Mouse (Mus musculus): Measurements from ENCODE around the gene Phactr4. TPM values are rescaled to one million over a fixed set of nuclear protein-coding genes. Genes with fewer than 3 reads are reported as not detected.

The Phactr4 gene
- total and polyA plus RNA-seq, 3 experiments: 0.95 to 9.6 (median 1.4) TPM

DNA sequence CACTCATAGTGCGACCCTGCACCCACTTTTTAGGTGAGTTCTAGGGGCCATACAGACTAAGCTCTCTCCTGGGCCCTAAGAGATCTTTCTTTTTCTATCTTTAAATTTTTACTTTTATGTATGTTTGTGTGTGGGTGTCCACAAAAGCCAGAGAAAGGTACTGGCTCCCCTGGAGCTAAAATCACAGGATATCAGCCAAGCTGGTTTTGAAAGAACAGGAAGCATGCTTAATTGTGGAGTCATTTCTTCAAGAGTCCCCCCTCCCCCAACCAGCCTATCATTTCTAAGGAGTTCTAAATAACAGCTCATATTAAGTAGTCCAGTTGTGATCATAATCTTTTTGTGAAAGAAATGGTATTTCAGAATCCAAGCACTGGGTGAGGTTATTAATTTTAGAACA lies 48.5 kb downstream of the Phactr4 start:
- H3K36me3 ChIP-seq (replicated peaks in 1 of 2; ENCODE audit: control insufficient read depth in 1 of 2, insufficient read depth in 1 of 2, low read length in 1 of 2): peaks cover 13 to 47% of the 10 kb centered on the region in 2 experiments
- no peak for DNase-seq (ENCODE audit: extremely low read depth)
- in situ Hi-C loops (cut with MboI; ENCODE audit: low pct_ligation_motif_present, low pct_unique_long_range_greater_than_20kb, low sequenced_read_pairs): no loop called here
- no peaks in the 10 kb centered on the region for H3K27me3 ChIP-seq (replicated peaks)
- no peak overlapping the region for H3K4me3 ChIP-seq (replicated peaks in 1 of 3; ENCODE audit: low read depth in 2 of 3, low read length in 2 of 3, poor library complexity in 1 of 3)
- H3K9ac ChIP-seq (ENCODE audit: insufficient read depth, low read depth): no peak overlapping the region
- H3K4me1 ChIP-seq (ENCODE audit: control insufficient read depth in 1 of 2, insufficient read depth in 2 of 2): peaks cover 0 to 8% of the 10 kb centered on the region in 2 experiments; a peak in 1 of 4 replicates
- dilution Hi-C loops (cut with MboI; ENCODE audit: extremely low pct_ligation_motif_present, extremely low pct_unique_long_range_greater_than_20kb, low sequenced_read_pairs): no loop called here
- peaks cover 9% of the 10 kb centered on the region for H3K9me3 ChIP-seq (replicated peaks; ENCODE audit: low read length)
- no peak overlapping the region for H3K27ac ChIP-seq (ENCODE audit: insufficient read depth, low read depth)
- H3K79me2 ChIP-seq (replicated peaks; ENCODE audit: control insufficient read depth, extremely low read depth, insufficient read depth, poor library complexity, severe bottlenecking): no peaks in the 10 kb centered on the region
- TF ChIP-seq USF2 (conservative IDR thresholded peaks at IDR 0.05; ENCODE audit: low read depth, low read length): no peak
- TF ChIP-seq CTCF (conservative IDR thresholded peaks at IDR 0.05 in 1 of 2, IDR thresholded peaks at IDR 0.05 in 1 of 2; ENCODE audit: low read depth in 2 of 2, low read length in 2 of 2): no peak
- no peak overlapping the region for H3K4me2 ChIP-seq (ENCODE audit: insufficient read depth, low read depth, poor library complexity, severe bottlenecking)

DNA sequence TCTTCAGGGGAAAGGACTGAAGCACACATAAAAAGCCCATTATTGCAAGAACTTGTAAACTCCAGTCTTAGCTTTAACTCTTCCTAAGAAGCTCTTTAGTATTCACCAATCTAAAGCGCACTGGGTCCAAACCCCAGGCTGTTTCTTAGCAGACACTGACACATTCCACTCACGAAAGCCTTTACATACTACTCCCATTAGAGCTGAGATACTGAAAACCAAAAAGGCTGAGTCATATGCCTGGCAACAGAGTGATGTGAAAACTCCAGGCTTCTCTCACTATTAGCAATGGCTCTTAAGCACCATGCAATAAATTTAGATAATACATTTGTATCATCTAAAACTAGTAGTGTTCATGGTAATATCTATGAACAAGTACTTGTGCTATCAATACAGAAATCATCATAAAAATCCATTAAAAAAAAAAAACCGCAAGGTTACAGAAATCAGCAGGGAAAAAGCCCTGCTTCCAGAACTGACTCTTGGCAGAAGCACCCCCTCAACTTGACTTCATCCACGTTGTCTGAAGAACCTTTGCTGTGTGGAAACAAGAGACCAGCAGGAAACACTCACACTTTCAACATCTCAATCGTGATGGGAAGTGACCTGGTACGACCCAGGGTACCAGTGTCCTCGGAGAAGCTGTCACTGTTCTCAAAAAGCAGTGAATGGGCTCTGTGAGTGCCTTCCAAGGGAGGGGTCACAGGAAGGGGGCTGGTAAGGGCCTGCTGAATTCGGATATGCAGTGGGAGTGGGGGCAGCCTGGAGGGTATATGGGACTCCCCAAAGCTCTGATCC lies 52.1 kb downstream of the Phactr4 start:
- no peak overlapping the region for H3K9ac ChIP-seq (ENCODE audit: insufficient read depth, low read depth)
- H3K4me3 ChIP-seq (replicated peaks in 1 of 3; ENCODE audit: low read depth in 2 of 3, low read length in 2 of 3, poor library complexity in 1 of 3): no peak overlapping the region
- dilution Hi-C loops (cut with MboI; ENCODE audit: extremely low pct_ligation_motif_present, extremely low pct_unique_long_range_greater_than_20kb, low sequenced_read_pairs) (no loop called here), in situ Hi-C loops (cut with MboI; ENCODE audit: low pct_ligation_motif_present, low pct_unique_long_range_greater_than_20kb, low sequenced_read_pairs) (no loop called here)
- H3K4me2 ChIP-seq (ENCODE audit: insufficient read depth, low read depth, poor library complexity, severe bottlenecking): no peak overlapping the region
- no peak for DNase-seq (ENCODE audit: extremely low read depth)
- peaks cover 12 to 53% of the 10 kb centered on the region in 2 experiments for H3K36me3 ChIP-seq (replicated peaks in 1 of 2; ENCODE audit: control insufficient read depth in 1 of 2, insufficient read depth in 1 of 2, low read length in 1 of 2)
- TF ChIP-seq USF2 (conservative IDR thresholded peaks at IDR 0.05; ENCODE audit: low read depth, low read length): no peak
- no peak for TF ChIP-seq NRF1 (IDR thresholded peaks at IDR 0.05; ENCODE audit: low read depth, low read length)
- no peak for TF ChIP-seq NELFE (IDR thresholded peaks at IDR 0.05; ENCODE audit: low read depth, low read length)
- TF ChIP-seq MAZ (IDR thresholded peaks at IDR 0.05; ENCODE audit: low read depth, low read length): no peak
- no peak for TF ChIP-seq CHD2 (IDR thresholded peaks at IDR 0.05; ENCODE audit: low read length)
- TF ChIP-seq MEF2A (IDR thresholded peaks at IDR 0.05; ENCODE audit: borderline replicate concordance, low read depth, low read length): no peak
- no peak for TF ChIP-seq POLR2A (IDR thresholded peaks at IDR 0.05; ENCODE audit: low read depth, low read length)
- TF ChIP-seq PAX5 (IDR thresholded peaks at IDR 0.05; ENCODE audit: low read length): no peak
- TF ChIP-seq MYC (IDR thresholded peaks at IDR 0.05; ENCODE audit: low read depth, low read length): no peak
- no peak for TF ChIP-seq RAD21 (IDR thresholded peaks at IDR 0.05; ENCODE audit: low read depth, low read length)
- no peak for TF ChIP-seq TCF12 (IDR thresholded peaks at IDR 0.05; ENCODE audit: low read depth, low read length)
- TF ChIP-seq CHD1 (IDR thresholded peaks at IDR 0.05; ENCODE audit: low read depth, low read length): no peak
- no peak for TF ChIP-seq KAT2A (IDR thresholded peaks at IDR 0.05; ENCODE audit: insufficient replicate concordance, low read length)
- no peak for TF ChIP-seq RCOR1 (conservative IDR thresholded peaks at IDR 0.05; ENCODE audit: low read depth, low read length)
- TF ChIP-seq ETS1 (conservative IDR thresholded peaks at IDR 0.05; ENCODE audit: low read depth, low read length): no peak
- no peak for TF ChIP-seq ZMIZ1 (IDR thresholded peaks at IDR 0.05; ENCODE audit: low read depth, low read length)
- no peak for TF ChIP-seq ELF1 (IDR thresholded peaks at IDR 0.05; ENCODE audit: low read depth, low read length)
- peaks cover 0 to 18% of the 10 kb centered on the region in 2 experiments; a peak in 2 of 4 replicates for H3K4me1 ChIP-seq (ENCODE audit: control insufficient read depth in 1 of 2, insufficient read depth in 2 of 2)
- no peak overlapping the region for H3K27ac ChIP-seq (ENCODE audit: insufficient read depth, low read depth)
- H3K27me3 ChIP-seq (replicated peaks): no peaks in the 10 kb centered on the region
- H3K79me2 ChIP-seq (replicated peaks; ENCODE audit: control insufficient read depth, extremely low read depth, insufficient read depth, poor library complexity, severe bottlenecking): no peaks in the 10 kb centered on the region
- no peaks in the 10 kb centered on the region for H3K9me3 ChIP-seq (replicated peaks; ENCODE audit: low read length)
